Mouse (Mus musculus): ENCODE measurements at regions not wholly inside any gene's neighbourhood (a gene's known extent, or its start where the extent isn't known, plus 50 kb on each side); places are given as distances from the start of the nearest gene placed in this dataset.

GRCm38 (mm10) chr17:64505956-64506355 lies 94.6 kb upstream of the Man2a1 start:
- no peak overlapping the region for H3K4me3 ChIP-seq (replicated peaks)
- no peaks in the 10 kb centered on the region for H3K9me3 ChIP-seq
- no peak overlapping the region for H3K4me2 ChIP-seq
- H3K9ac ChIP-seq = no peak overlapping the region
- no peak overlapping the region for H3K27ac ChIP-seq
- H3K36me3 ChIP-seq = no peaks in the 10 kb centered on the region
- WGBS = 87% methylated on average over 2 of the region's 2 CpGs
- no peaks in the 10 kb centered on the region for H3K27me3 ChIP-seq (replicated peaks)
- H3K4me1 ChIP-seq = no peaks in the 10 kb centered on the region
- ATAC-seq (ENCODE audit: insufficient read depth, low FRiP score, low read depth) = no peak

GRCm38 (mm10) chr17:64511139-64511779 lies 89.3 kb upstream of the Man2a1 start:
- H3K36me3 ChIP-seq = no peaks in the 10 kb centered on the region
- no peak overlapping the region for H3K4me2 ChIP-seq
- ATAC-seq (ENCODE audit: insufficient read depth, low FRiP score, low read depth) = no peak
- 78% methylated on average over 3 of the region's 3 CpGs for WGBS
- no peak overlapping the region for H3K27ac ChIP-seq
- H3K9ac ChIP-seq = no peak overlapping the region
- no peaks in the 10 kb centered on the region for H3K9me3 ChIP-seq
- H3K4me1 ChIP-seq = no peaks in the 10 kb centered on the region
- H3K4me3 ChIP-seq (replicated peaks) = no peak overlapping the region
- H3K27me3 ChIP-seq (replicated peaks) = no peaks in the 10 kb centered on the region

GRCm38 (mm10) chr17:64522213-64522612 lies 78.3 kb upstream of the Man2a1 start:
- H3K27me3 ChIP-seq (replicated peaks) = no peaks in the 10 kb centered on the region
- ATAC-seq (ENCODE audit: insufficient read depth, low FRiP score, low read depth) = no peak
- H3K27ac ChIP-seq = no peak overlapping the region
- no peak overlapping the region for H3K9ac ChIP-seq
- no peak overlapping the region for H3K4me2 ChIP-seq
- H3K36me3 ChIP-seq = no peaks in the 10 kb centered on the region
- no peaks in the 10 kb centered on the region for H3K9me3 ChIP-seq
- H3K4me3 ChIP-seq (replicated peaks) = no peak overlapping the region
- H3K4me1 ChIP-seq = no peaks in the 10 kb centered on the region
- WGBS = 60% methylated on average over 8 of the region's 8 CpGs

- no peaks in the 10 kb centered on the region for H3K4me1 ChIP-seq
- H3K27ac ChIP-seq = no peak overlapping the region
- no peak overlapping the region for H3K4me3 ChIP-seq (replicated peaks)
- no peak overlapping the region for H3K9ac ChIP-seq
- no peaks in the 10 kb centered on the region for H3K9me3 ChIP-seq
- H3K27me3 ChIP-seq (replicated peaks) = no peaks in the 10 kb centered on the region
- WGBS = 91% methylated on average over 8 of the region's 8 CpGs
- ATAC-seq (ENCODE audit: insufficient read depth, low FRiP score, low read depth) = no peak
- H3K36me3 ChIP-seq = no peaks in the 10 kb centered on the region
- no peak overlapping the region for H3K4me2 ChIP-seq
These were observed 76.6 kb upstream of the Man2a1 start for GRCm38 (mm10) chr17:64523899-64524298.

DNA sequence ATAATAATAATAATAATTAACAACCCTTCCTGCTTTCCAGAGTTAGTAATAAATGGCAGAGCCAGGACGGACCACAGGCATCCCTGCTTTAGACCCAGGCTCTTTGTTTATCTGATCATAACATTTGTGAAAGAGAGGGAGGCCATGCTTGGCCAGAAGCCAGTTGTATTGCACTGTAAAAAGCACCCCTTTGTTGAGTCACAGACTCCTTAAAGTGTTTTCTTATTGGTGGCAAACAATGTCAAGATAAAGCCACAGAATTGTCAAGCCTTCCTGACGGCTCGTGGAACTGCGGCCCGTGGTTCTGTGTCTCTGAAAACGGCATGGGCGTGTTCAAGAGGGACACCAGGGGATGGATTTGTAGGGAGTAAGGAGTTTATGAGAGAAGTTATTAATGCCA lies 72.7 kb upstream of the Man2a1 start:
- WGBS = 47% methylated on average over 7 of the region's 7 CpGs
- no peaks in the 10 kb centered on the region for H3K9me3 ChIP-seq
- H3K4me2 ChIP-seq = no peak overlapping the region
- no peak overlapping the region for H3K27ac ChIP-seq
- no peak overlapping the region for H3K4me3 ChIP-seq (replicated peaks)
- H3K36me3 ChIP-seq = no peaks in the 10 kb centered on the region
- H3K27me3 ChIP-seq (replicated peaks) = no peaks in the 10 kb centered on the region
- ATAC-seq (ENCODE audit: insufficient read depth, low FRiP score, low read depth) = no peak
- H3K4me1 ChIP-seq = no peaks in the 10 kb centered on the region
- H3K9ac ChIP-seq = no peak overlapping the region

DNA sequence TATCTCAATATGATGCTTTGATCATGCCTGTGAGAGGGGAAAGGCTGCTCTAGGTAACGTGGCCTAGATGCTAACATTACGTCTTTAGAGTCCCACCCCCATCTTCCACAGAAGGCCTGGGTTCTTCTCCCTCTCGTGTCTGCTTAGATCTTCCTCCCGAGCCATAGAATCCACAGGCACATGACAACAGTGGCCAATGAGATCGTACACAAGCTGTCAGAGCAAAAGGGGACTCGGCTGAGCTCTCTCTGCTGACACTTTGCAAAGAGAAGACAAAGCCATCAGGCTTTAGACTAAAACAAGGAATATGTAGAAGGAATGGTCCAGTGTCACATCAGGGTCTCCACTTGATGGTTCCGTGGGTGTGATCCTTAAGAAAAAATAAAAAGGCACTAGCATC lies 72.1 kb upstream of the Man2a1 start:
- H3K4me2 ChIP-seq = no peak overlapping the region
- H3K9ac ChIP-seq = no peak overlapping the region
- no peaks in the 10 kb centered on the region for H3K9me3 ChIP-seq
- no peak for ATAC-seq (ENCODE audit: insufficient read depth, low FRiP score, low read depth)
- H3K4me3 ChIP-seq (replicated peaks) = no peak overlapping the region
- H3K4me1 ChIP-seq = no peaks in the 10 kb centered on the region
- no peaks in the 10 kb centered on the region for H3K27me3 ChIP-seq (replicated peaks)
- WGBS = 79% methylated on average over 7 of the region's 7 CpGs
- H3K27ac ChIP-seq = no peak overlapping the region
- H3K36me3 ChIP-seq = no peaks in the 10 kb centered on the region

DNA sequence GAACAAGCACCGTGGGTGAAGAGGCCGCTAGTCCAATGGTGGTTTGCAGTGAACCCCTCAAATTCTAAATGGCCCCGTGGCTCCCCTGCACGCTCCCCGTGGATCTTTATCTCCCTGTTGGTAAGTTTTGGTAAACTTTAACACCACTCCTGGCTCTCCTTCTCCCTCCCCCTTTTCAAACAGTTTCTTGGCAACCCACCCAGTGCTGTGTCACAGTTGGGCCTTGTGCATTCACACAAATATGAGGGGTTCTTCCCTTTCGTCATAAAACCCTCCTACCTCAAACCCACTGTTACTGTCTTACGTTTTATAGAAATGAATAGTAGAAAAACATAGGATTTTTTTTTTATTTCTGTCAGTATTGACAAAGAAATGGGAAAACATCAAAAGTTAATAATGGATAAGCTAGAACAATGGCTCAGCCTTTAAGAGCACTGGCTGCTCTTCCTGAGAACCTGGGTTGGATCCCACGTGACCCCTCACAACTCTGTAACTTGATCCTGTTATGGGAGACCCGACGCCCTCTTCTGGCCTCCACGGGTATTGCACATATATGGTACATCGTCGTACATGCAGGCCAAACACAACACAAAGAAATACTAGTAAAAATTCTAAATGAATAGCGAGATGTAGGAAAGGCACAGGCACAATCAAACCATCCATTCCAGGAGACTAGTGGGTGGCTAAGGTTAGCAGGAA lies 71.1 kb upstream of the Man2a1 start:
- no peak for ATAC-seq (ENCODE audit: insufficient read depth, low FRiP score, low read depth)
- 71% methylated on average over 14 of the region's 14 CpGs for WGBS

DNA sequence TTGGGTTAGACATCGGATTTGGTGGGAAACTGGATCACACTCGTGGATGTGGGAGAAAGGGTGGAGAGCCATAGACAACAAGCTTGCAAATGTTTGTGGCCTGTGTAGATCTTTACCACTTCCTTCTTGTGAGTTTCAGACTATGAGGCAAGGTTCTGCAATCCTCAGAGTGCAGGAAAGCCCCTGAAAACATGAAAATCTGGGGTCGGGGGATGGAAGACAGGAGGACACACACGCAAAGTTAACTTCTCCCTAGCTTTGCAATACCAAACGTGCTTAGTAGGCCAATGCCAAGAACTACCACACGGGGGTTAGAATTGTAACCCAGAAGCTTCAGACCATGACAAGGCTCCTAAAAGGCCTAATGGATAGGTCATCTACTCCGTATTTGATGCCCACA lies 69.4 kb upstream of the Man2a1 start:
- WGBS = 88% methylated on average over 7 of the region's 7 CpGs
- Histone ChIP-seq H3K27ac (no peak overlapping the region), H3K4me3 (replicated peaks) (no peak overlapping the region), H3K9ac (no peak overlapping the region), H3K9me3 (no peaks in the 10 kb centered on the region), H3K4me2 (no peak overlapping the region), H3K27me3 (replicated peaks) (no peaks in the 10 kb centered on the region), H3K4me1 (no peaks in the 10 kb centered on the region), H3K36me3 (no peaks in the 10 kb centered on the region)
- ATAC-seq (ENCODE audit: insufficient read depth, low FRiP score, low read depth) = no peak

More for the DNA sequence above, 71.1 kb upstream of the Man2a1 start:
- H3K27ac ChIP-seq = no peak overlapping the region
- H3K4me1 ChIP-seq = no peaks in the 10 kb centered on the region
- H3K4me3 ChIP-seq (replicated peaks) = no peak overlapping the region
- H3K36me3 ChIP-seq = no peaks in the 10 kb centered on the region
- no peak overlapping the region for H3K4me2 ChIP-seq
- no peaks in the 10 kb centered on the region for H3K9me3 ChIP-seq
- H3K27me3 ChIP-seq (replicated peaks) = no peaks in the 10 kb centered on the region
- H3K9ac ChIP-seq = no peak overlapping the region

DNA sequence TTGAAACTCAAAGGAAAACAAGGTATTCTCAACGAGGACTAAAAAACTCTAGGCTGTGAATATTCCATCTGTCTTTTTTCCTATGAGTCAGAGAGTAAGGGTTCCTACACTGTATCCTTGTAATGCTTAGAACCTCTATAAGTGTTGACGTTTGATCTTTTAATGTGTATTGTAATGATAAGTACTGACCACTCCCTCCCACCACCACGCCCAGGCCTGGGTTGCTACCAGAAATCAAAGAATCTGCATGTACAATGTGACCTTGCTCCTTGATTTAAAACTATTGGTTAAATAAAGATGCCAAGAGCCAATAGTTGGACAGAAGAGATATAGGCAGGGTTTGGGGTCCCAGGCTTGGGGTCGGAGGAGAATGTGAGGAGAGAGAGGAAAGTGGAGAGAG lies 66.2 kb upstream of the Man2a1 start:
- no peak overlapping the region for H3K27ac ChIP-seq
- ATAC-seq (ENCODE audit: insufficient read depth, low FRiP score, low read depth) = no peak
- H3K4me1 ChIP-seq = no peaks in the 10 kb centered on the region
- H3K9me3 ChIP-seq = no peaks in the 10 kb centered on the region
- no peaks in the 10 kb centered on the region for H3K27me3 ChIP-seq (replicated peaks)
- 74% methylated on average over 4 of the region's 4 CpGs for WGBS
- H3K9ac ChIP-seq = no peak overlapping the region
- no peaks in the 10 kb centered on the region for H3K36me3 ChIP-seq
- H3K4me3 ChIP-seq (replicated peaks) = no peak overlapping the region
- no peak overlapping the region for H3K4me2 ChIP-seq

GRCm38 (mm10) chr17:64538520-64538953 lies 62.0 kb upstream of the Man2a1 start:
- Histone ChIP-seq H3K36me3 (no peaks in the 10 kb centered on the region), H3K4me3 (replicated peaks) (no peak overlapping the region), H3K9ac (no peak overlapping the region), H3K27ac (0 out of 2 replicates have a peak overlapping the region, but pooled peaks have one; percentile 37), H3K27me3 (replicated peaks) (no peaks in the 10 kb centered on the region), H3K4me2 (peak overlapping the region; percentile 22; the same call in 1 of the 2 replicates), H3K9me3 (no peaks in the 10 kb centered on the region), H3K4me1 (no peaks in the 10 kb centered on the region)
- 13% methylated on average over 10 of the region's 10 CpGs for WGBS
- ATAC-seq (ENCODE audit: insufficient read depth, low FRiP score, low read depth) = peak; percentile 68; the same call in 1 of the 2 replicates

- H3K4me2 ChIP-seq = no peak overlapping the region
- no peak overlapping the region for H3K4me3 ChIP-seq (replicated peaks)
- H3K36me3 ChIP-seq = no peaks in the 10 kb centered on the region
- H3K9ac ChIP-seq = no peak overlapping the region
- H3K27ac ChIP-seq = no peak overlapping the region
- no peaks in the 10 kb centered on the region for H3K27me3 ChIP-seq (replicated peaks)
- H3K9me3 ChIP-seq = no peaks in the 10 kb centered on the region
- H3K4me1 ChIP-seq = no peaks in the 10 kb centered on the region
- ATAC-seq (ENCODE audit: insufficient read depth, low FRiP score, low read depth) = no peak
- 71% methylated on average over 8 of the region's 8 CpGs for WGBS
These were observed 60.1 kb upstream of the Man2a1 start for GRCm38 (mm10) chr17:64540411-64540810.

DNA sequence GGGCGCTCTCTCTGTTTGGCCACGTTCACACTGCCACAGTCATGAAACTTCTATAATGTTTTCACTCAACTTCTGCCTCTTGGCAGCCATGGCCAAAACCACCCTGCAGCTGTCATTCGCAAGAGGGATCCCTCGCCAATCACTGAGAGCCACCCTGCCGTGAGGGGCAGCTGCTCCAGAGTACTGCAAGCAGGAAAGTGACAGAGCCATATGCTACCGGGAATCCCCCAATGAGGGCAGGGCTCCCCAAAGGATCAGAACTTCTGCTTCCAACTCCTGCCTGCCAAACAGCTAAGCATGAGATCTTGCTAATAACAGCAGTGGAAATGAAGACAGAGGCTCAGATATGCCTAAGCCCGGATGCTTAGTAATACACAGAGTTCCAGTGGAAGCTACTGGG lies 52.0 kb upstream of the Man2a1 start:
- Histone ChIP-seq H3K36me3 (no peaks in the 10 kb centered on the region), H3K4me3 (replicated peaks) (no peak overlapping the region), H3K9ac (no peak overlapping the region), H3K27me3 (replicated peaks) (no peaks in the 10 kb centered on the region), H3K4me1 (no peaks in the 10 kb centered on the region), H3K9me3 (no peaks in the 10 kb centered on the region), H3K27ac (no peak overlapping the region), H3K4me2 (no peak overlapping the region)
- WGBS = 61% methylated on average over 7 of the region's 7 CpGs
- ATAC-seq (ENCODE audit: insufficient read depth, low FRiP score, low read depth) = no peak

Data from stomach, embryonic 15.5 days (tissue).